Mouse (Mus musculus): ENCODE results near the gene Cers6.

Gene Cers6

GRCm38 (mm10) chr2:68917524-68917923, 56.3 kb downstream of the Cers6 start:
- DNase-seq (ENCODE audit: low spot score) = no peak

- no peak for DNase-seq (ENCODE audit: low spot score)
Observed at GRCm38 (mm10) chr2:68924344-68924743, 63.1 kb downstream of the Cers6 start.

GRCm38 (mm10) chr2:68925542-68925941, 64.3 kb downstream of the Cers6 start:
- DNase-seq (ENCODE audit: low spot score) = no peak

GRCm38 (mm10) chr2:68926913-68927790, 65.9 kb downstream of the Cers6 start:
- DNase-seq (ENCODE audit: low spot score) = no peak

GRCm38 (mm10) chr2:68932240-68932639, 71.0 kb downstream of the Cers6 start:
- DNase-seq (ENCODE audit: low spot score) = no peak

- DNase-seq (ENCODE audit: low spot score) = no peak
Observed at GRCm38 (mm10) chr2:68932656-68933055, 71.4 kb downstream of the Cers6 start.

- DNase-seq (ENCODE audit: low spot score) = no peak
Observed at GRCm38 (mm10) chr2:68934651-68935050, 73.4 kb downstream of the Cers6 start.

- DNase-seq (ENCODE audit: low spot score) = no peak
Observed at GRCm38 (mm10) chr2:68935721-68936294, 74.6 kb downstream of the Cers6 start.

GRCm38 (mm10) chr2:68936773-68937172, 75.5 kb downstream of the Cers6 start:
- no peak for DNase-seq (ENCODE audit: low spot score)

GRCm38 (mm10) chr2:68937833-68938232, 76.6 kb downstream of the Cers6 start:
- no peak for DNase-seq (ENCODE audit: low spot score)

- DNase-seq (ENCODE audit: low spot score) = no peak
Observed at GRCm38 (mm10) chr2:68944898-68945297, 83.7 kb downstream of the Cers6 start.

- no peak for DNase-seq (ENCODE audit: low spot score)
Observed at GRCm38 (mm10) chr2:68945976-68946375, 84.7 kb downstream of the Cers6 start.

GRCm38 (mm10) chr2:68946819-68947218, 85.6 kb downstream of the Cers6 start:
- no peak for DNase-seq (ENCODE audit: low spot score)

- no peak for DNase-seq (ENCODE audit: low spot score)
Observed at GRCm38 (mm10) chr2:68949137-68949536, 87.9 kb downstream of the Cers6 start.

GRCm38 (mm10) chr2:68949728-68950127, 88.5 kb downstream of the Cers6 start:
- DNase-seq (ENCODE audit: low spot score) = no peak

- no peak for DNase-seq (ENCODE audit: low spot score)
Observed at GRCm38 (mm10) chr2:68951706-68952105, 90.5 kb downstream of the Cers6 start.

- no peak for DNase-seq (ENCODE audit: low spot score)
Observed at GRCm38 (mm10) chr2:68953688-68954087, 92.4 kb downstream of the Cers6 start.

GRCm38 (mm10) chr2:68955496-68955895, 94.3 kb downstream of the Cers6 start:
- no peak for DNase-seq (ENCODE audit: low spot score)

- no peak for DNase-seq (ENCODE audit: low spot score)
Observed at GRCm38 (mm10) chr2:68956146-68956545, 94.9 kb downstream of the Cers6 start.

GRCm38 (mm10) chr2:68957831-68958230, 96.6 kb downstream of the Cers6 start:
- DNase-seq (ENCODE audit: low spot score) = no peak

- no peak for DNase-seq (ENCODE audit: low spot score)
Observed at GRCm38 (mm10) chr2:68959573-68959972, 98.3 kb downstream of the Cers6 start.

- no peak for DNase-seq (ENCODE audit: low spot score)
Observed at GRCm38 (mm10) chr2:68960060-68960459, 98.8 kb downstream of the Cers6 start.

- no peak for DNase-seq (ENCODE audit: low spot score)
Observed at GRCm38 (mm10) chr2:68960620-68961019, 99.4 kb downstream of the Cers6 start.

- no peak for DNase-seq (ENCODE audit: low spot score)
Observed at GRCm38 (mm10) chr2:68966360-68966759, 105.1 kb downstream of the Cers6 start.
